Mouse (Mus musculus) limb, embryonic 13.5 days (tissue): ENCODE measurements at regions not wholly inside any gene's neighbourhood (a gene's known extent, or its start where the extent isn't known, plus 50 kb on each side); places are given as distances from the start of the nearest gene placed in this dataset.

Source experiments
- ATAC-seq: fragments of 200-750 bp; cut with Nextera tagmentation; 2 replicates; pipeline ENCODE4 v1.8.0; 2017; ENCODE audit warnings: low read depth, moderate number of reproducible peaks, moderate TSS enrichment; ENCODE audit not compliant: low FRiP score
- H3K27ac ChIP-seq: fragments of 300-500 bp; sonication (generic); 2 replicates; pipeline ENCODE4 v1.5.1; 2015; ENCODE audit warnings: inconsistent platforms, mild to moderate bottlenecking, moderate library complexity
- H3K27me3 ChIP-seq: fragments of 300-500 bp; sonication (generic); 2 replicates; pipeline ENCODE4 v1.6.1; 2015; ENCODE audit warnings: mild to moderate bottlenecking, inconsistent platforms
- H3K36me3 ChIP-seq: fragments of 300-500 bp; sonication (generic); 2 replicates; pipeline ENCODE4 v1.6.1; 2015; ENCODE audit warnings: inconsistent platforms, mild to moderate bottlenecking, moderate library complexity
- H3K4me1 ChIP-seq: fragments of 300-500 bp; sonication (generic); 2 replicates; pipeline ENCODE4 v1.6.1; 2015; ENCODE audit warnings: inconsistent platforms
- H3K4me2 ChIP-seq: fragments of 300-500 bp; sonication (generic); replicated peaks from 2 replicates; pipeline ENCODE4 v1.6.1; 2015; ENCODE audit warnings: inconsistent platforms, mild to moderate bottlenecking, moderate library complexity
- H3K4me3 ChIP-seq: fragments of 300-500 bp; sonication (generic); 2 replicates; pipeline ENCODE4 v1.5.1; 2015; ENCODE audit warnings: moderate library complexity, mild to moderate bottlenecking, inconsistent platforms
- H3K9ac ChIP-seq: fragments of 300-500 bp; sonication (generic); 2 replicates; pipeline ENCODE4 v1.6.1; 2015; ENCODE audit warnings: mild to moderate bottlenecking, inconsistent platforms
- H3K9me3 ChIP-seq: fragments of 300-500 bp; sonication (generic); 2 replicates; pipeline ENCODE4 v1.6.1; 2016; ENCODE audit warnings: inconsistent platforms
- WGBS: fragments of 180-500 bp; shearing (Covaris S2); methylation state at CpG from one replicate; pipeline ENCODE4 v1.1.7; 2015; 5-methylcytosine and 5-hydroxymethylcytosine counted together

- Histone ChIP-seq H3K4me3 (0 out of 2 replicates have a peak overlapping the region, but pooled peaks have one; percentile 11), H3K9ac (no peak overlapping the region), H3K27me3 (no peaks in the 10 kb centered on the region), H3K4me1 (no peaks in the 10 kb centered on the region), H3K27ac (no peak overlapping the region), H3K36me3 (no peaks in the 10 kb centered on the region), H3K4me2 (peak overlapping the region; percentile 55), H3K9me3 (no peaks in the 10 kb centered on the region)
- ATAC-seq, result no peak
- 6% methylated on average over 15 of the region's 20 CpGs for WGBS
Measured at GRCm38 (mm10) chr1:111754263-111754857, 110.4 kb downstream of the Dsel start.
